In genomic region chr5:134974294-134974693, GRCm38 (mm10) we compare ENCODE assay signal across 12 mouse cellular contexts. TPM values are rescaled to one million over a fixed set of nuclear protein-coding genes. Genes with fewer than 3 reads are reported as not detected.
DNase-seq lines count a peak whose midpoint lies in the region; ATAC-seq and TF ChIP-seq lines count a peak whose summit lies in the region.
"Had no signal": no experiment of that assay in that cellular context is flagged by ENCODE, and none has a peak within 500 bp of the region (broad histone marks: within the 10 kb centered on the region; RNA-seq: fewer than 3 reads in every experiment).

No protein-coding gene starts in this region.

- DNase-seq in kidney, postnatal 10 days, result no peak
- peak; percentile 66 for DNase-seq in stomach, postnatal 0 days (ENCODE audit: low spot score)
- no peak for DNase-seq in frontal cortex, postnatal 25 days (ENCODE audit: low spot score in 2 of 2)
- DNase-seq in kidney, postnatal 14 days, result no peak
- DNase-seq: embryo, embryonic 11 days; gastrocnemius, postnatal 25 days had no signal

- TF ChIP-seq EP300 in stomach, postnatal 0 days (optimal IDR thresholded peaks at IDR 0.05), result no peak

- no peaks in the 10 kb centered on the region for H3K9me3 ChIP-seq in kidney, embryonic 16.5 days (ENCODE audit: low read length)
- H3K9me3 ChIP-seq in intestine, embryonic 16.5 days (ENCODE audit: control insufficient read depth, low read length), result no peaks in the 10 kb centered on the region
- H3K9me3 ChIP-seq in lung, embryonic 16.5 days (ENCODE audit: control insufficient read depth, low read length), result no peaks in the 10 kb centered on the region
- H3K9me3 ChIP-seq in stomach, postnatal 0 days (ENCODE audit: control insufficient read depth, low read length), result no peaks in the 10 kb centered on the region
- H3K9me3 ChIP-seq: forebrain, embryonic 12.5 days; limb, embryonic 10.5 days had no signal

- H3K36me3 ChIP-seq in kidney, embryonic 16.5 days (ENCODE audit: insufficient read depth, low read length), result no peaks in the 10 kb centered on the region
- no peaks in the 10 kb centered on the region for H3K36me3 ChIP-seq in intestine, embryonic 16.5 days (ENCODE audit: control insufficient read depth, insufficient read depth, low read length)
- no peaks in the 10 kb centered on the region for H3K36me3 ChIP-seq in lung, embryonic 16.5 days (ENCODE audit: control insufficient read depth, insufficient read depth, low read length)
- no peaks in the 10 kb centered on the region for H3K36me3 ChIP-seq in stomach, postnatal 0 days (ENCODE audit: control insufficient read depth, insufficient read depth, low read length)
- H3K36me3 ChIP-seq: forebrain, embryonic 12.5 days; limb, embryonic 10.5 days had no signal

- ATAC-seq in kidney, embryonic 16.5 days (ENCODE audit: low FRiP score, low TSS enrichment), result no peak
- ATAC-seq in intestine, embryonic 16.5 days, result peak; percentile 68
- ATAC-seq in lung, embryonic 16.5 days (ENCODE audit: low read depth), result peak; percentile 80
- peak; percentile 78 for ATAC-seq in stomach, postnatal 0 days (ENCODE audit: low FRiP score, low TSS enrichment)
- ATAC-seq: activated CD4-positive, CD25-positive, alpha-beta regulatory T cell, adult 4 months had no signal

- H3K27ac ChIP-seq in kidney, embryonic 16.5 days (ENCODE audit: low read length), result 0 out of 2 replicates have a peak overlapping the region, but pooled peaks have one; percentile 7
- peak overlapping the region; percentile 55 for H3K27ac ChIP-seq in intestine, embryonic 16.5 days (ENCODE audit: low read length)
- H3K27ac ChIP-seq in lung, embryonic 16.5 days (ENCODE audit: low read length), result peak overlapping the region; percentile 88
- no peak overlapping the region for H3K27ac ChIP-seq in stomach, postnatal 0 days (replicated peaks)
- H3K27ac ChIP-seq: forebrain, embryonic 12.5 days; limb, embryonic 10.5 days had no signal

- no peak overlapping the region for H3K9ac ChIP-seq in kidney, embryonic 16.5 days (replicated peaks; ENCODE audit: low read length)
- no peak overlapping the region for H3K9ac ChIP-seq in intestine, embryonic 16.5 days (ENCODE audit: low read depth, low read length)
- no peak overlapping the region for H3K9ac ChIP-seq in lung, embryonic 16.5 days (ENCODE audit: low read length)
- no peak overlapping the region for H3K9ac ChIP-seq in stomach, postnatal 0 days (ENCODE audit: low read length)
- H3K9ac ChIP-seq: forebrain, embryonic 12.5 days had no signal

- WGBS in kidney, embryonic 16.5 days, result 50% methylated on average over 7 of the region's 7 CpGs
- WGBS in intestine, embryonic 16.5 days, result 19% methylated on average over 7 of the region's 7 CpGs
- WGBS in lung, embryonic 16.5 days, result 8% methylated on average over 7 of the region's 7 CpGs
- WGBS in stomach, postnatal 0 days, result 12% methylated on average over 7 of the region's 7 CpGs

- H3K4me3 ChIP-seq in kidney, embryonic 16.5 days (ENCODE audit: low read length), result no peak overlapping the region
- H3K4me3 ChIP-seq in intestine, embryonic 16.5 days (ENCODE audit: low read length), result no peak overlapping the region
- H3K4me3 ChIP-seq in lung, embryonic 16.5 days (ENCODE audit: low read length), result no peak overlapping the region
- H3K4me3 ChIP-seq in stomach, postnatal 0 days (ENCODE audit: low read depth, low read length), result no peak overlapping the region
- H3K4me3 ChIP-seq: forebrain, embryonic 12.5 days; limb, embryonic 10.5 days had no signal

- H3K4me2 ChIP-seq in kidney, embryonic 16.5 days (replicated peaks; ENCODE audit: low read depth, low read length), result no peak overlapping the region
- H3K4me2 ChIP-seq in intestine, embryonic 16.5 days (ENCODE audit: low read depth, low read length), result no peak overlapping the region
- 0 out of 2 replicates have a peak overlapping the region, but pooled peaks have one; percentile 3 for H3K4me2 ChIP-seq in lung, embryonic 16.5 days (ENCODE audit: low read depth, low read length)
- H3K4me2 ChIP-seq in stomach, postnatal 0 days (replicated peaks; ENCODE audit: low read depth), result no peak overlapping the region
- H3K4me2 ChIP-seq: forebrain, embryonic 12.5 days had no signal

- no peak for TF ChIP-seq CTCF in stomach, postnatal 0 days (IDR thresholded peaks at IDR 0.05; ENCODE audit: low read depth)

- no peaks in the 10 kb centered on the region for H3K27me3 ChIP-seq in kidney, embryonic 16.5 days (ENCODE audit: insufficient read depth, low read length)
- H3K27me3 ChIP-seq in intestine, embryonic 16.5 days (replicated peaks; ENCODE audit: control insufficient read depth, insufficient read depth, low read length), result no peaks in the 10 kb centered on the region
- H3K27me3 ChIP-seq in lung, embryonic 16.5 days (ENCODE audit: control insufficient read depth, insufficient read depth, low read depth, low read length), result no peaks in the 10 kb centered on the region
- no peaks in the 10 kb centered on the region for H3K27me3 ChIP-seq in stomach, postnatal 0 days (ENCODE audit: control insufficient read depth, insufficient read depth, low read length)

- H3K4me1 ChIP-seq in kidney, embryonic 16.5 days (ENCODE audit: insufficient read depth, low read length), result no peaks in the 10 kb centered on the region
- H3K4me1 ChIP-seq in intestine, embryonic 16.5 days (ENCODE audit: control insufficient read depth, insufficient read depth, low read length), result peaks cover 4% of the 10 kb centered on the region; the same call in 1 of the 2 replicates
- peaks cover 9% of the 10 kb centered on the region for H3K4me1 ChIP-seq in lung, embryonic 16.5 days (replicated peaks; ENCODE audit: control insufficient read depth, insufficient read depth, low read length)
- H3K4me1 ChIP-seq in stomach, postnatal 0 days (replicated peaks; ENCODE audit: control insufficient read depth, insufficient read depth), result no peaks in the 10 kb centered on the region
- H3K4me1 ChIP-seq: forebrain, embryonic 12.5 days; limb, embryonic 10.5 days had no signal

RNA-seq across cellular contexts. Expression of gene Cldn3, which starts 11.7 kb away (rescaled TPM):
- 67.7 and 69.2 TPM in 2 replicates for polyA plus RNA-seq in kidney, embryonic 16.5 days (2015; fragmentation: Nextera tagmentation; extraction: Ambion mirVana)
- 187 and 217 TPM in 2 replicates for polyA plus RNA-seq in intestine, embryonic 16.5 days (2015; fragmentation: Nextera tagmentation; extraction: Ambion mirVana)
- polyA plus RNA-seq in lung, embryonic 16.5 days (2015; fragmentation: Nextera tagmentation; extraction: Ambion mirVana), result 328 and 355 TPM in 2 replicates
- polyA plus RNA-seq in stomach, postnatal 0 days (2015; fragmentation: Nextera tagmentation; extraction: Ambion mirVana), result 15.4 and 16.2 TPM in 2 replicates
- polyA plus RNA-seq: activated CD4-positive, CD25-positive, alpha-beta regulatory T cell, adult 4 months had no signal

RNA-seq across cellular contexts. Expression of gene Cldn4, which starts 27.6 kb away (rescaled TPM):
- 63.1 and 64.7 TPM in 2 replicates for polyA plus RNA-seq in kidney, embryonic 16.5 days (2015; fragmentation: Nextera tagmentation; extraction: Ambion mirVana)
- 48.7 and 54.2 TPM in 2 replicates for polyA plus RNA-seq in intestine, embryonic 16.5 days (2015; fragmentation: Nextera tagmentation; extraction: Ambion mirVana)
- polyA plus RNA-seq in lung, embryonic 16.5 days (2015; fragmentation: Nextera tagmentation; extraction: Ambion mirVana), result 33.0 and 33.1 TPM in 2 replicates
- polyA plus RNA-seq in stomach, postnatal 0 days (2015; fragmentation: Nextera tagmentation; extraction: Ambion mirVana), result 43.8 and 51.6 TPM in 2 replicates
- polyA plus RNA-seq: activated CD4-positive, CD25-positive, alpha-beta regulatory T cell, adult 4 months had no signal

RNA-seq across cellular contexts. Expression of gene Abhd11, which starts 34.7 kb away (rescaled TPM):
- polyA plus RNA-seq in kidney, embryonic 16.5 days (2015; fragmentation: Nextera tagmentation; extraction: Ambion mirVana), result 81.1 and 81.9 TPM in 2 replicates
- 102 and 106 TPM in 2 replicates for polyA plus RNA-seq in intestine, embryonic 16.5 days (2015; fragmentation: Nextera tagmentation; extraction: Ambion mirVana)
- polyA plus RNA-seq in lung, embryonic 16.5 days (2015; fragmentation: Nextera tagmentation; extraction: Ambion mirVana), result 73.3 and 73.4 TPM in 2 replicates
- 56.5 and 64.0 TPM in 2 replicates for polyA plus RNA-seq in stomach, postnatal 0 days (2015; fragmentation: Nextera tagmentation; extraction: Ambion mirVana)

RNA-seq across cellular contexts. Expression of gene Mettl27, which starts 42.1 kb away (rescaled TPM):
- 29.6 and 30.7 TPM in 2 replicates for polyA plus RNA-seq in kidney, embryonic 16.5 days (2015; fragmentation: Nextera tagmentation; extraction: Ambion mirVana)
- polyA plus RNA-seq in intestine, embryonic 16.5 days (2015; fragmentation: Nextera tagmentation; extraction: Ambion mirVana), result 27.2 TPM in 2 replicates
- 30.6 and 33.5 TPM in 2 replicates for polyA plus RNA-seq in lung, embryonic 16.5 days (2015; fragmentation: Nextera tagmentation; extraction: Ambion mirVana)
- polyA plus RNA-seq in stomach, postnatal 0 days (2015; fragmentation: Nextera tagmentation; extraction: Ambion mirVana), result 9.4 and 10.2 TPM in 2 replicates

RNA-seq across cellular contexts. Expression of gene Stx1a, which starts 49.0 kb away (rescaled TPM):
- polyA plus RNA-seq in kidney, embryonic 16.5 days (2015; fragmentation: Nextera tagmentation; extraction: Ambion mirVana), result 13.4 and 13.5 TPM in 2 replicates
- polyA plus RNA-seq in intestine, embryonic 16.5 days (2015; fragmentation: Nextera tagmentation; extraction: Ambion mirVana), result 11.9 and 13.4 TPM in 2 replicates
- polyA plus RNA-seq in lung, embryonic 16.5 days (2015; fragmentation: Nextera tagmentation; extraction: Ambion mirVana), result 11.8 and 12.4 TPM in 2 replicates
- 5.3 TPM in 2 replicates for polyA plus RNA-seq in stomach, postnatal 0 days (2015; fragmentation: Nextera tagmentation; extraction: Ambion mirVana)
